Mouse (Mus musculus) liver, postnatal 0 days (tissue): ENCODE measurements at regions not wholly inside any gene's neighbourhood (a gene's known extent, or its start where the extent isn't known, plus 50 kb on each side); places are given as distances from the start of the nearest gene placed in this dataset.

Experiments used
- CTCF ChIP-seq: sonication (generic); IDR thresholded peaks from 2 replicates; pipeline ENCODE4 v1.5.1; 2016; ENCODE audit warnings: antibody characterized with exemption, low read depth
- EP300 ChIP-seq: IDR thresholded peaks from 2 replicates; pipeline ENCODE4 v1.6.1; 2016; ENCODE audit warnings: antibody characterized with exemption, low read depth, mild to moderate bottlenecking

- TF ChIP-seq CTCF = no peak
- TF ChIP-seq EP300 = no peak
These were observed 78.2 kb upstream of the Mroh9 start for GRCm38 (mm10) chr1:163163636-163164035.
